Mouse (Mus musculus) lung, postnatal 0 days (tissue): ENCODE results near the gene Dync1li2.

ENCODE experiments used
- CTCF ChIP-seq: IDR thresholded peaks from 2 replicates; pipeline ENCODE4 v1.5.1; 2016; ENCODE audit warnings: antibody characterized with exemption, mild to moderate bottlenecking
- EP300 ChIP-seq: IDR thresholded peaks from 2 replicates; pipeline ENCODE4 v1.6.1; 2016; ENCODE audit warnings: antibody characterized with exemption, mild to moderate bottlenecking, control low read depth

GRCm38 (mm10) chr8:104437494-104438135 lies 5.2 kb downstream of the Dync1li2 start:
- TF ChIP-seq CTCF (no peak), EP300 (no peak)
